In genomic region chr17:79954624-79955244, GRCm38 (mm10) we compare ENCODE assay signal across 1 mouse cellular context.
TF ChIP-seq lines count a peak whose summit lies in the region.

No protein-coding gene starts in this region.

TF ChIP-seq in CH12.LX, 34 proteins besides CTCF, POLR2A, EP300 and RAD21 (continued from another document):
- TF ChIP-seq MAX (IDR thresholded peaks at IDR 0.05; ENCODE audit: low read length) = 0 out of 2 replicates have a peak, but pooled peaks have one; percentile 39
- no peak for TF ChIP-seq KAT2A (IDR thresholded peaks at IDR 0.05; ENCODE audit: insufficient replicate concordance, low read length)
- no peak for TF ChIP-seq SIN3A (IDR thresholded peaks at IDR 0.05; ENCODE audit: low read length)
- peak; percentile 87 for TF ChIP-seq BHLHE40 (IDR thresholded peaks at IDR 0.05; ENCODE audit: low read depth, low read length)
- no peak for TF ChIP-seq PAX5 (IDR thresholded peaks at IDR 0.05; ENCODE audit: low read length)
- TF ChIP-seq TCF12 (IDR thresholded peaks at IDR 0.05; ENCODE audit: low read depth, low read length) = peak; percentile 96
- TF ChIP-seq MYC (IDR thresholded peaks at IDR 0.05; ENCODE audit: low read depth, low read length) = peak; percentile 87; the same call in 1 of the 2 replicates
- peak; percentile 11; the same call in 1 of the 2 replicates for TF ChIP-seq CHD2 (IDR thresholded peaks at IDR 0.05; ENCODE audit: low read length)
- no peak for TF ChIP-seq HCFC1 (IDR thresholded peaks at IDR 0.05; ENCODE audit: low read depth, low read length)
